Mouse (Mus musculus): ENCODE measurements around the gene Mat2b. TPM values are rescaled to one million over a fixed set of nuclear protein-coding genes. Genes with fewer than 3 reads are reported as not detected.

Mat2b gene
- 69.6 TPM for polyA plus RNA-seq (2014; fragmentation: Illumina TruSeq; extraction: RNeasy Lipid Tissue Mini Kit (QIAGEN cat#74804); ENCODE audit: insufficient read depth, low read depth, low replicate concordance)

GRCm38 (mm10) chr11:40695103-40695502, at the start of gene Mat2b:
Gene Mat2b, minus strand, starts transcription at chr11:40695203.

GRCm38 (mm10) chr11:40733339-40734174, 38.6 kb upstream of the Mat2b start, which contains the start of the genes Hmmr and Nudcd2:
Gene Hmmr, minus strand, starts transcription at chr11:40733422.
Gene Nudcd2, plus strand, starts transcription at chr11:40733667.

Other genes with a start within 250 kb of the Mat2b start
- gene Hmmr, start 38.2 kb upstream of the Mat2b start, polyA plus RNA-seq (2014; fragmentation: Illumina TruSeq; extraction: RNeasy Lipid Tissue Mini Kit (QIAGEN cat#74804); ENCODE audit: insufficient read depth, low read depth, low replicate concordance) = 0.17 TPM
- 34.1 TPM for gene Nudcd2, start 38.5 kb upstream of the Mat2b start, polyA plus RNA-seq (2014; fragmentation: Illumina TruSeq; extraction: RNeasy Lipid Tissue Mini Kit (QIAGEN cat#74804); ENCODE audit: insufficient read depth, low read depth, low replicate concordance)
- gene Ccng1, start 60.1 kb upstream of the Mat2b start, polyA plus RNA-seq (2014; fragmentation: Illumina TruSeq; extraction: RNeasy Lipid Tissue Mini Kit (QIAGEN cat#74804); ENCODE audit: insufficient read depth, low read depth, low replicate concordance) = 45.3 TPM